Mouse (Mus musculus): Measurements from ENCODE around the gene Wfdc6a.

Wfdc6a gene

GRCm38 (mm10) chr2:164549963-164550894, 35.0 kb downstream of the Wfdc6a start:
- no peak for DNase-seq (ENCODE audit: low spot score)

GRCm38 (mm10) chr2:164549338-164549737, 35.9 kb downstream of the Wfdc6a start:
- no peak for DNase-seq (ENCODE audit: low spot score)

GRCm38 (mm10) chr2:164544454-164545097, 40.7 kb downstream of the Wfdc6a start:
- no peak for DNase-seq (ENCODE audit: low spot score)

GRCm38 (mm10) chr2:164543745-164544144, 41.5 kb downstream of the Wfdc6a start:
- no peak for DNase-seq (ENCODE audit: low spot score)

GRCm38 (mm10) chr2:164542598-164542997, 42.6 kb downstream of the Wfdc6a start:
- DNase-seq (ENCODE audit: low spot score), result no peak

GRCm38 (mm10) chr2:164542132-164542531, 43.1 kb downstream of the Wfdc6a start:
- no peak for DNase-seq (ENCODE audit: low spot score)

- DNase-seq (ENCODE audit: low spot score), result no peak
Observed at GRCm38 (mm10) chr2:164540652-164541427, 44.4 kb downstream of the Wfdc6a start.

GRCm38 (mm10) chr2:164537003-164537402, 48.2 kb downstream of the Wfdc6a start:
- no peak for DNase-seq (ENCODE audit: low spot score)

GRCm38 (mm10) chr2:164534315-164534714, 50.9 kb downstream of the Wfdc6a start:
- no peak for DNase-seq (ENCODE audit: low spot score)

- peak; percentile 74 for DNase-seq (ENCODE audit: low spot score)
Observed at GRCm38 (mm10) chr2:164531169-164531568, 54.1 kb downstream of the Wfdc6a start.
